In genomic region chr13:56615864-56616263, GRCm38 (mm10) we compare ENCODE assay signal across 10 mouse cellular contexts. TPM values are rescaled to one million over a fixed set of nuclear protein-coding genes. Genes with fewer than 3 reads are reported as not detected.
DNase-seq lines count a peak whose midpoint lies in the region; ATAC-seq and TF ChIP-seq lines count a peak whose summit lies in the region.
"Had no signal": no experiment of that assay in that cellular context is flagged by ENCODE, and none has a peak within 500 bp of the region (broad histone marks: within the 10 kb centered on the region; RNA-seq: fewer than 3 reads in every experiment).

No protein-coding gene starts in this region.

- no peak overlapping the region for H3K4me2 ChIP-seq in kidney, embryonic 16.5 days (replicated peaks; ENCODE audit: low read depth, low read length)
- H3K4me2 ChIP-seq in stomach, postnatal 0 days (replicated peaks; ENCODE audit: low read depth), result no peak overlapping the region; the same call in 1 of the 2 replicates

- DNase-seq in gastrocnemius, adult 2 months, result no peak
- no peak for DNase-seq in gastrocnemius, adult 8-10 months (ENCODE audit: low spot score in 2 of 2)
- DNase-seq in right cerebral cortex, postnatal 10 days (ENCODE audit: low spot score in 2 of 2), result peak; percentile 41 to 45
- no peak for DNase-seq in right cerebral cortex, postnatal 25 days
- DNase-seq in stomach, postnatal 0 days (ENCODE audit: low spot score), result no peak
- no peak for DNase-seq in left cerebral cortex, postnatal 14 days (ENCODE audit: low spot score in 2 of 2)
- DNase-seq in ovary, postnatal 36 days (ENCODE audit: low spot score), result no peak
- DNase-seq: heart, postnatal 4 days had no signal

- H3K27ac ChIP-seq in gastrocnemius, adult 2 months, result no peak overlapping the region
- 0 out of 2 replicates have a peak overlapping the region, but pooled peaks have one; percentile 1 for H3K27ac ChIP-seq in kidney, embryonic 16.5 days (ENCODE audit: low read length)
- H3K27ac ChIP-seq in stomach, postnatal 0 days (replicated peaks), result no peak overlapping the region
- H3K27ac ChIP-seq: liver, embryonic 14.5 days had no signal

- peak overlapping the region; percentile 26; the same call in 1 of the 2 replicates for H3K4me3 ChIP-seq in gastrocnemius, adult 2 months
- no peak overlapping the region for H3K4me3 ChIP-seq in kidney, embryonic 16.5 days (ENCODE audit: low read length)
- H3K4me3 ChIP-seq in stomach, postnatal 0 days (ENCODE audit: low read depth, low read length), result no peak overlapping the region

- no peaks in the 10 kb centered on the region for H3K36me3 ChIP-seq in kidney, embryonic 16.5 days (ENCODE audit: insufficient read depth, low read length)
- H3K36me3 ChIP-seq in stomach, postnatal 0 days (ENCODE audit: control insufficient read depth, insufficient read depth, low read length), result no peaks in the 10 kb centered on the region

- no peak overlapping the region for H3K9ac ChIP-seq in kidney, embryonic 16.5 days (replicated peaks; ENCODE audit: low read length)
- no peak overlapping the region for H3K9ac ChIP-seq in stomach, postnatal 0 days (ENCODE audit: low read length)
- H3K9ac ChIP-seq: liver, embryonic 14.5 days had no signal

- intact Hi-C loops in gastrocnemius, adult 2 months (cut with DNase I), result no loop called here
- intact Hi-C loops in left cerebral cortex, postnatal 14 days (cut with DNase I), result no loop called here

- peak; percentile 23; the same call in 1 of the 2 replicates for TF ChIP-seq CTCF in gastrocnemius, adult 2 months (IDR thresholded peaks at IDR 0.05)
- TF ChIP-seq CTCF in stomach, postnatal 0 days (IDR thresholded peaks at IDR 0.05; ENCODE audit: low read depth), result peak; percentile 57

- TF ChIP-seq EP300 in stomach, postnatal 0 days (optimal IDR thresholded peaks at IDR 0.05), result no peak

- WGBS in kidney, embryonic 16.5 days, result 52% methylated on average over 9 of the region's 9 CpGs
- WGBS in stomach, postnatal 0 days, result 53% methylated on average over 9 of the region's 9 CpGs

- 0 out of 2 replicates have a peak, but pooled peaks cover 4% of the 10 kb centered on the region for H3K27me3 ChIP-seq in kidney, embryonic 16.5 days (ENCODE audit: insufficient read depth, low read length)
- no peaks in the 10 kb centered on the region for H3K27me3 ChIP-seq in stomach, postnatal 0 days (ENCODE audit: control insufficient read depth, insufficient read depth, low read length)

- ATAC-seq in kidney, embryonic 16.5 days (ENCODE audit: low FRiP score, low TSS enrichment), result no peak
- no peak for ATAC-seq in stomach, postnatal 0 days (ENCODE audit: low FRiP score, low TSS enrichment)

- peaks cover 66% of the 10 kb centered on the region for H3K4me1 ChIP-seq in kidney, embryonic 16.5 days (ENCODE audit: insufficient read depth, low read length)
- peaks cover 11% of the 10 kb centered on the region; the same call in 1 of the 2 replicates for H3K4me1 ChIP-seq in stomach, postnatal 0 days (replicated peaks; ENCODE audit: control insufficient read depth, insufficient read depth)

- no peaks in the 10 kb centered on the region for H3K9me3 ChIP-seq in kidney, embryonic 16.5 days (ENCODE audit: low read length)
- no peaks in the 10 kb centered on the region for H3K9me3 ChIP-seq in stomach, postnatal 0 days (ENCODE audit: control insufficient read depth, low read length)

RNA-seq across cellular contexts. Expression of gene Tgfbi, which starts 6.5 kb away (rescaled TPM):
- total RNA-seq in gastrocnemius, adult 2 months (2021), result 10 to 100 TPM; 13.0 to 24.8 TPM
- 10 to 100 TPM in 2 of 4 experiments, 1 to 10 TPM in 2; 3.8 to 15.6 (median 7.6) TPM for total RNA-seq in gastrocnemius, adult 8-10 months (2022)
- polyA plus RNA-seq in kidney, embryonic 16.5 days (2015; fragmentation: Nextera tagmentation; extraction: Ambion mirVana), result 133 and 135 TPM in 2 replicates
- polyA plus RNA-seq in stomach, postnatal 0 days (2015; fragmentation: Nextera tagmentation; extraction: Ambion mirVana), result 140 and 149 TPM in 2 replicates
- 1 to 10 TPM; 3.5 TPM for total RNA-seq in left cerebral cortex, postnatal 14 days (2021)

Comparison
In these comparisons a context has a peak if more than half of its experiments do, and no peak if none do; other contexts are left out.
1. DNase-seq: peak in right cerebral cortex, postnatal 10 days (2 of 2); none in gastrocnemius, adult 2 months (single experiment), gastrocnemius, adult 8-10 months (0 of 2), right cerebral cortex, postnatal 25 days (single experiment), stomach, postnatal 0 days (single experiment), left cerebral cortex, postnatal 14 days (0 of 2) and ovary, postnatal 36 days (single experiment).